Comparison of ENCODE assay signal across 8 mouse cellular contexts in genomic region chrX:135086564-135086963, GRCm38 (mm10).
DNase-seq lines count a peak whose midpoint lies in the region; ATAC-seq and TF ChIP-seq lines count a peak whose summit lies in the region.
"Not testable (repeated sequence)": the region's sequence is repeated elsewhere in the genome, so short reads cannot be mapped to it uniquely, and the experiment has no call there.

No protein-coding gene starts in this region.

- not testable (repeated sequence) for TF ChIP-seq RAD21 in CH12.LX (IDR thresholded peaks at IDR 0.05; ENCODE audit: low read depth, low read length)

- TF ChIP-seq CTCF in CH12.LX (conservative IDR thresholded peaks at IDR 0.05 in 1 of 2, IDR thresholded peaks at IDR 0.05 in 1 of 2; ENCODE audit: low read depth in 2 of 2, low read length in 2 of 2); intestine, postnatal 0 days (IDR thresholded peaks at IDR 0.05; ENCODE audit: low read depth): not testable (repeated sequence)

- peak; percentile 6 for DNase-seq in CH12.LX (ENCODE audit: extremely low read depth)
- peak; percentile 15 for DNase-seq in adrenal gland, adult 8-10 months
- DNase-seq in kidney, postnatal 25 days: peak; percentile 1 to 40
- DNase-seq in lung, postnatal 25 days (ENCODE audit: low spot score): peak; percentile 7
- DNase-seq in ovary, adult 18-20 months (ENCODE audit: low spot score): peak; percentile 27
- DNase-seq in urinary bladder, postnatal 14 days (ENCODE audit: low spot score): peak; percentile 4

- ATAC-seq in granulocyte monocyte progenitor cell, adult 5-6 weeks (replicated peaks; ENCODE audit: poor library complexity, severe bottlenecking): peak; percentile 38
- not testable (repeated sequence) for ATAC-seq in intestine, postnatal 0 days

- H3K9me3 ChIP-seq in CH12.LX (replicated peaks; ENCODE audit: low read length); intestine, postnatal 0 days (ENCODE audit: control insufficient read depth): not testable (repeated sequence)

- H3K36me3 ChIP-seq in CH12.LX (replicated peaks in 1 of 2; ENCODE audit: control insufficient read depth in 1 of 2, insufficient read depth in 1 of 2, low read length in 1 of 2); intestine, postnatal 0 days (ENCODE audit: control insufficient read depth, insufficient read depth): not testable (repeated sequence)

- 39% methylated on average over 7 of the region's 9 CpGs for WGBS in intestine, postnatal 0 days

- H3K9ac ChIP-seq in CH12.LX (ENCODE audit: insufficient read depth, low read depth); intestine, postnatal 0 days (ENCODE audit: low read depth, low read length): not testable (repeated sequence)

- not testable (repeated sequence) for H3K4me3 ChIP-seq in CH12.LX (replicated peaks in 1 of 3; ENCODE audit: low read depth in 2 of 3, low read length in 2 of 3, poor library complexity in 1 of 3); intestine, postnatal 0 days (ENCODE audit: low read depth, low read length)

- not testable (repeated sequence) for H3K4me1 ChIP-seq in CH12.LX (ENCODE audit: control insufficient read depth in 1 of 2, insufficient read depth in 2 of 2); intestine, postnatal 0 days (replicated peaks; ENCODE audit: control insufficient read depth, insufficient read depth, low read length)

- not testable (repeated sequence) for TF ChIP-seq POLR2A in CH12.LX (IDR thresholded peaks at IDR 0.05; ENCODE audit: low read depth, low read length)

- dilution Hi-C loops in CH12.LX (cut with MboI; ENCODE audit: extremely low pct_ligation_motif_present, extremely low pct_unique_long_range_greater_than_20kb, low sequenced_read_pairs): not testable (repeated sequence)

- H3K4me2 ChIP-seq in CH12.LX (ENCODE audit: insufficient read depth, low read depth, poor library complexity, severe bottlenecking): peak overlapping the region; percentile 84
- 0 out of 2 replicates have a peak overlapping the region, but pooled peaks have one; percentile 21 for H3K4me2 ChIP-seq in intestine, postnatal 0 days (replicated peaks; ENCODE audit: low read depth)

- TF ChIP-seq EP300 in CH12.LX (IDR thresholded peaks at IDR 0.05; ENCODE audit: low read length): not testable (repeated sequence)

- in situ Hi-C loops in CH12.LX (cut with MboI; ENCODE audit: low pct_ligation_motif_present, low pct_unique_long_range_greater_than_20kb, low sequenced_read_pairs): not testable (repeated sequence)

- not testable (repeated sequence) for H3K27me3 ChIP-seq in CH12.LX (replicated peaks); intestine, postnatal 0 days (replicated peaks; ENCODE audit: control insufficient read depth, insufficient read depth, low read length)

- not testable (repeated sequence) for H3K27ac ChIP-seq in CH12.LX (ENCODE audit: insufficient read depth, low read depth); intestine, postnatal 0 days (ENCODE audit: low read depth, low read length)

- not testable (repeated sequence) for H3K79me2 ChIP-seq in CH12.LX (replicated peaks; ENCODE audit: control insufficient read depth, extremely low read depth, insufficient read depth, poor library complexity, severe bottlenecking)
